Mouse (Mus musculus): ENCODE measurements around the gene Hsdl1.

The Hsdl1 gene

DNA sequence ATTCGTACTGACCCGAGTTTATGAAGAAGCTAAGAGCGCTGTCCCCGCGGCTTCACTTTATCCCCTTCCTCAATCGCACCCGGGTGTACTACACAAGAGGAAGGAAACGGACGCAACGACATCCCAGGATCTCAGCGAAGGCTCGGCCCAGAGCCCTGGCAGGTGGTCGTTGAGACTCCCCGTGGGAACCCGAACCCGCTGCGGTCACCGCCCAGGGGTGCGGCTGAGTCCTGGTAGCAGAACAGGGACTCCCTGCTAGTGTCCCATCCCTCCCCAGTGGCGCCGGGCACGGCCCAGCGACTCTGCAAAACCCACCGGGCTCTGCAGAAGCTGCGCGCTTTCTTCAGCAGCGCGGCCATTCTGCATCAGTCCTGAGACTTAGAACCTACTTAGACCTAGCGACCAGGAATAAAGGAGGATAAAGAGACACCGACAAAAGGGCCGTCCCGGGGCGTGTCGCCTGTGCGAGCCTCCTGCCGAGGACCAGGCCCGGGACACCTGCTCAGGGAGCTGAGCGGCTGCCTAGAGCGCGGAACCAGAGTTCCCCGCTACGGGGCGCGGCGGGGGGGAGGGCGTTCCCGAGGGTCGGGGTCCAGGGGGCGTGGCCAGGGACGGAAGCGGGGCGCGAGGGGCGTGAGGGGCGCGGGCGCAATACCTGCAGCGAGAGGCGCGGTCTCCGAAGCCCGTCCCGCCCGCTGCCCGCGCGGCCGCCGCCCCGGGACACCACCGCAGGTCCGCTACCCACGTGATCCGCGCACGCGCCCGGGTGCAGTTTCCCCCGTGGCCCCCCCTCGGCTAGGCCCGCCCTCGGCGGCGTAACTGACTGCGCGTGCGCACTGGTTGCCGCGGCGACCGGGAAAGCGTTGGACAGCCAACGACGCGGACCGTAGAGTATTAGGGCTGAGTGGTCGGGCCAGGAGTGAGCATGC lies at the start of gene Hsdl1, which contains the start of gene Dnaaf1:
TSS of gene Hsdl1 (minus strand) at position 747 of the 929 bp plus-strand sequence.
TSS of gene Dnaaf1 (plus strand) at position 799 of the 929 bp plus-strand sequence.
- peak; percentile 94 for DNase-seq

DNA sequence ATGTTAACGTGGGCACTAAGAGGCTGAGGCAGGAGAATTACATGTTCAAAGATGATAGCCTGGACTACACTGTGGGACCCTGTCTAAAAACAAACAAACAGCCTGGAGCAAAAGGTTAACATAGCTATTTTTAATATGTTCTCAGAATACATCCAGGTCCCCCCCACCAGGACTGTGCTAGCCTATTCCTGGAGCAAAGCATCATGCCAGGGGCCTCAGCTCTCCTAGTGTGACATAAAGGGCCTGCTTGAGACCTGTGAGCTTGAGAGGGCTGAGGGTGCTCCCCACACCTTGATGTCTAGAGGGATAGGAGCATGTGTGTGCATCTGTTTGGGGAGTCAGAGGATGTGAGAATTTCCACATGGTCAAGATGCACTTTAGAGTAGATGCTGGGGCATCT lies 48.8 kb upstream of the Hsdl1 start:
- DNase-seq = no peak

GRCm38 (mm10) chr8:119623061-119623460 lies 48.1 kb upstream of the Hsdl1 start:
- no peak for DNase-seq

DNA sequence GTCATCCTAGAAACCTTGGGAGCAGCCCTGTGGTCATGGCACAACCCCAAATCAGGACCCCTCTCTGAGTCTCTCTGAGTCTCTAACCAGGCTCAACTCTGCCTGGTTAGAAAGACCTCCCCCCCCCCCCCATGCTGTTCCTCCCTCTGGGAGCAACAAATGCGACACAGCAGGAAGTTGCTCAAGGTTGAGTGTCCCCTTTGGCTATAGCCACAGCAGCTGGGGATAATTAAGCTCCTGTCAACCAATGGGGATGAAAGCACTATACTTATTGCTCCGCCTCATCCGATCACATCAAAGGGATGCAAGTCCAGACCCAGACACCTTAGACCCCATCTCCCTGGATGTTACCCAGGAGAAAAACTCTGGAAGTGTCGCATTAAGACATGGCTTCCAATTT lies 47.6 kb upstream of the Hsdl1 start:
- DNase-seq = no peak

- DNase-seq = no peak
These were observed 46.0 kb upstream of the Hsdl1 start for GRCm38 (mm10) chr8:119620848-119621465.

DNA sequence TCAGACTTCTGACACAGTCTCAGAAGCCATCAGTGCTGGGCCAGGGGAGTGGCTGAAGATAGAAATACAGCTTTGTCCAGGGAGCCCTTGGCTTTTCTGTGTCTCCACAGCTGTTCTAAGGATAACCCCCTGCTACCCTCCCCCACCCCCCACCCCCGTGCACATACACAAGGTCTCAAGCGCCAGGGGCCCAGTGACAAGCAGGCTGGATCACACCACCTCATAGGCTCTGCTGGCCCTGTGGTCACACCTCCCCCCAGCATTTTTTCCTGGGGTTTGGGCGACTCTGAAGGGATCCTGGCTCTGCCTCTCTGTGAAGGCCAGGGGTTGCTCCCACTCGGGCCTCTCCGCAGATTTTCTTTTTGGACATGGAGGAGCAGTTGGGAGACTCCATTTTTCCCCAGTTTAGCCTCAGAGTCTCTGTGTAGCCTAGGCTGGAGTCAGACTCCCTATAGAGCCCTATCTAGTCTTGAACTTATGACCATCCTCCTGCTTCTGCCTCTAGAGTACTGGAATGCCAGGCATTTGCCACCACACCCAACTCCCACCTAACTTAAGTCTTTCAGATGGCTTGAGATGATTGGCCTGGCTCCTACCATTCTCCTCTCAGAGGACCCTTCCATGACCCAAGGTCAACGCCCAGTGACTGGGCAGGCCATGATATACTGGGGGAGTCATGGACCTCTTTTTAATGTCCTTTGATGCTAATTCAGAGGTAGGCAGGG lies 45.3 kb upstream of the Hsdl1 start:
- no peak for DNase-seq

DNA sequence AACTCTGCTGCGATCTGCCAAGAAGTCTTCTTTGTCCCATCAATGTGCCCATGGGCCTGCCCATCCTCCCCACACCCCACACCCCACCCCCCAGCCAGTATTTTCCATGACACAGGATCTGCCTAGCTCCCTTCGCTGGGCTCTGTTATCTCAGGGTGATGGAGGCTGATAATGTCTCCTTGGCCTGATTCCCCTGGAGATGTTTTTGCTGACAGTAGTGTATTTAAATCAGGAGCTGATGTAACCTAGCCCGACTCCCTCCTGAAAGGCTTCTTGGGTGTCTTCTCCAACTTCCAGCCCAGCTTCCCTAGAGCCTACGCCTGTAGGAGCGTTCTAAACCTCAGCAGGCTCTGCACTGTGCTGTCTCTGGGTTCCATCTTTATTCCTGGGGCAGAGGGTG lies 43.9 kb upstream of the Hsdl1 start:
- DNase-seq = no peak

DNA sequence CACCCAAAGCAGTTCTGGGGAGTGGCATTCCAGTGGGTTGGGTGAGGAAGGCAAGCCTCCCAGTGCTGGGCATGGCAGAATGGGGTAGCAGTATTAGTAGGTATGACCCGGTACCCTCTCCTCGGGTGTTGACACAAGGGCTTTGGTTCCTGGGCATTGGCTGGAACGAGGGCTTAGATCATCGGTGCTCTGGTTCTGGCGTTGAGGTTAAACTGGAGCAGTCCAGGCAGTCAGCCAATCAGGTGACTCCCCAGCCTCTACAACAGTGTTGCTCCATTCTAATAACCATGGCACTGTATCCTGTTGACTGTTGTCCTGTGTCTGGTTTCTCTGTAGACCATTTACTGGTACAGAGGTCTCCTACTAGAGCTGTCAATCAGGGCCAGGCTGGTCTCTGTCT lies 42.6 kb upstream of the Hsdl1 start:
- DNase-seq = no peak

GRCm38 (mm10) chr8:119616811-119617210 lies 41.8 kb upstream of the Hsdl1 start:
- DNase-seq = no peak

DNA sequence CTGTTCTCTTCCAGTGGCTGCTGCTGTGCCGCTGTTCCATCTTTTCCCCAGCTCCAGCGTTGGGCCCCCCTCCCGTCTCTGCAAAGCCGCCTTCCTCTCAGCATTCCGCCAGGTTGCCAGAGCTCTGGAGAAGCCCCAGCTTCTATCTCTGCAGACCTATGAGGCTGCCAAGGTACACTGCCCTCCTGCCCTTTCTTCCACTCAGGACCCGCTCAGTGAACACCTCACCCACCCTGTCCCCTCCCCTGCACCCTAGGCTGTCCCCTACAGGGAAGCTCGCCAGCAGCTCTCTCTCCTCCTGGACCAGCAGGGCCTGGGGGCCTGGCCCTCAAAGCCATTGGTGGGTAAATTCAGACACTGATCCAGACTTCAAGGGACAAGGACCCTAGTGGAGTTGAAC lies 41.4 kb upstream of the Hsdl1 start:
- no peak for DNase-seq

DNA sequence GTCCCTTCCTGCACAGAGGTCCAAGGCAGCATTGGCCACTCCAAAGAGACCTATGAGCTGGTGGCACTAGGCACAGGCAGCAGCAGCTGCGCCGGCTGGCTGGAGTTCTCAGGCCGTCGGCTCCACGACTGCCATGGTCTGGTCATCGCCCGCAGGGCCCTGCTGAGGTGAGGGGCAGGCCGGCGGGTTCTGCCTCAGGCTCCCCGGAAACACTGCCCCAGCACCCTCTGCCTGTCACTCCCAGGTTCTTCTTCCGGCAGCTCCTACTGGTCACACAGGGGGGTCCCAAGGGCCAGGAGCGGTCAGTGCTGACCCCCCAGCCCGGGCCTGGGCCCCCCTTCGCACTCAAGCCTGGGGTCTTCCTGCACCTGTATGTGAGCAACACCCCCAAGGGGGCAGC lies 40.1 kb upstream of the Hsdl1 start:
- no peak for DNase-seq

DNA sequence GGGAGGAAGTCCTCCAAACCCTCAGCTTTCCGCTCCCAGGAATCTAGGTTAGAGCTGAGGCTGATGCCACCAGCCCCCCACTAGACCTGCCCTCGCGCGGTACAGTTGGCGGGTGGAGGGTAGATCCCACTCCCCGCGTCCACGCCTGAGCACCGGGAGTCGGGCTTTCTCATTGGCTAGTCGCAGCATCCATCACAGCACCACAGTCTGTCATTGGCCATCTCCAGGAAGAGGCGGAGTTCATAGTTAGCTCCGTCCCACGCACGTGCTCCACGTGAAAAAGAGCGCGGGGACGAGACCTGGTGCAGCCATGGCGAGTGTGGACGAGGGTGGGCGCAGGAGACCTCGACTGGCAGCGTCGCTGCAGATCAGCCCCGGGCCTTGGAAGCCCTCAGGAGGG lies 37.5 kb upstream of the Hsdl1 start, which contains the start of gene Adad2:
TSS of gene Adad2 (plus strand) at position 277 of the 400 bp plus-strand sequence.
- no peak for DNase-seq

DNA sequence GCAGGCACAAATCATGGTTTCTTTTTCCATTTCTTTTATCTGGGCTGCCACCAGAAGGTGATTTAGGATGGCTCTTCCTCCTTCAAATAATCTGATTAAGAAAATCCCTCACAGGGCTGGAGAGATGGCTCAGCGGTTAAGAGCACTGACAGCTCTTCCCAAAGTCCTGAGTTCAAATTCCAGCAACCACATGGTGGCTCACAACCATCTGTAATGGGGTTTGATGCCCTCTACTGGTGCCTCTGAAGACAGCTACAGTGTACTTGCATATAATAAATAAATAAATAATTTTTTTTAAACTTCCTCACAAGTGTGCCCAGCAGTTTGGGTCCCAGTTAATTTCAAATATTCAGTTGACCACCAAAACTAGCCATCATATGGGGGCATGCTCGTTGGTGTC lies 31.2 kb upstream of the Hsdl1 start:
- DNase-seq = no peak

GRCm38 (mm10) chr8:119604996-119605395 lies 30.0 kb upstream of the Hsdl1 start, which contains the start of gene Taf1c:
TSS of gene Taf1c (minus strand) at chr8:119605222.
- peak; percentile 91 for DNase-seq

DNA sequence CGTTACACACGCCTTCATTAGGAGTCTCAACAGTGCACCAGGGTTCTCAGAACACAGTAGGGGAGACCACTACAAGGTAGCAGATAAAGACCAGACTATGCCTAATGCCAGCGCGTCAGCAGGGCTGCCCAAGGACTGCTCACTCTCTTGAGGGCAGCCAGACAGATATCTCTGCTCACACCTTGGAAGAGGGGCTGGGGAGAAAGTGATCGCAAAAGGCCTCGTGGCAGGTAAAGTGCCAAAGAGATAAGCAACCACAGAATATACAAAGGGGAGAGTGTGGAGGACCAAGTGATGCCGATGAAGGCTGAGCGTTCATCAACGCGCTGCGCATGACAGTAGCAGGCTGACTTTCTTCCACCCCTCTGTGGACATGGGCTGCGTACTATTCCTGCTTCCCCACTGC lies 29.4 kb upstream of the Hsdl1 start:
- DNase-seq = no peak

DNA sequence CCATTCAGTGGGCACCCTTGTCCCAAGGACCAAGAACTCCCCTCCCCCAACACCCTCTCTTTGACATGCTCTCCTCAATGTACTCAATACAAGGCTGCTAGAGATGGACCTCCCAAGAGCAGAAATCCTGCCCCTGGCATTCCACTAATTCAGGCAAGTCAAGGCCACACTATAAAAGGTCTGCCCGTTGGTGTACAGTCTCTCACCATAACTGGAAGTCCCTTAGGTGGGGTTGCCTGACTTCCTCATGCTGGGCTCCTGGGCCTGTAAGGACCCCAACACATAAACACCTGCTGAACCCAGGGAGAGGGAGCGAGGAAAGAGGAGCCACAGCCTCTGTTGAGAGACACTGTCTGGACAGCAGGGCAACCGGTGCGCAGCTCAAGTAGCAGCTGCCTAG lies 28.8 kb upstream of the Hsdl1 start:
- DNase-seq = no peak

DNA sequence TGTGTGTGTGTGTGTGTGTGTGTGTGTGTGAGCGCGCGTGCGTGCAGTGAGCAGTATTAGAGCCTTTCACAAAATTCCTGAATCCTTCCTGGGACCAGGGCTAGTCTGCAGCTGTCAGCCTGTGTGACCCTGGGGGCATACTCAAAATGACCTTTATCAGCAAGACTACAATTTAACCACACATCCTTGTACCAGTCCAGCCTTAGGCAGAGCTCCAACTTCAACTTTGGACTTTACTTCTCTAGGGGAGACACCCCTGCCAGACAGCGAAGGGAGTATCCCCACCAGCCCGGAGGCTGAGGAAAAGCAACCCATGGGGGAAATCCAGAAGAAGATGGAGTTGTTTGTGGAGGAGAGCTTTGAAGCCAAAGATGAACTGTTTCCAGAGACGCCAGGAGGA lies 16.5 kb upstream of the Hsdl1 start:
- DNase-seq = no peak

GRCm38 (mm10) chr8:119590348-119590747 lies 15.4 kb upstream of the Hsdl1 start:
- no peak for DNase-seq

- DNase-seq = no peak
These were observed 13.9 kb upstream of the Hsdl1 start for GRCm38 (mm10) chr8:119588844-119589243.

- DNase-seq = no peak
These were observed 13.3 kb upstream of the Hsdl1 start for GRCm38 (mm10) chr8:119588321-119588720.

DNA sequence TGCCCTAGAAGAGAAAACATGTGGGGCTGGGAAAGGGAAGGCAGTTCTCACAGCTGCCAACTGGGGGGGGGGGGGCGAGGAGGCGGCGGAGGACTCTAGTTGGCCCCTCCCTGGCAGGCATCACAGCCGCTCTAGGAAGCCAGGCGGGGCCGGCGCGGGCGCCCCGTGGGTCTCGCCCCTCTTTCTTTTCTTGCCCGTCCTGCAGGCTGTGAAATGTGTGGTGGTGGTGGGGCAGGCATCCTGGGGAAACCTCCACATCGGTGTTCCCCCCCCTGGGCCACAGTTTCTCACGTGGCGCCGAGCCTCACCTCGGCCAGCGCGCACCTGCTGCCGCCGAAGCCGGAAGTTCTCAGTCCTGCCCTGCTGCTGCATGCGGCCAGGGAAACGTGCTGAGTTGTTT lies 10.9 kb upstream of the Hsdl1 start:
- DNase-seq = no peak

GRCm38 (mm10) chr8:119580441-119581161 lies 5.6 kb upstream of the Hsdl1 start:
- DNase-seq = no peak

DNA sequence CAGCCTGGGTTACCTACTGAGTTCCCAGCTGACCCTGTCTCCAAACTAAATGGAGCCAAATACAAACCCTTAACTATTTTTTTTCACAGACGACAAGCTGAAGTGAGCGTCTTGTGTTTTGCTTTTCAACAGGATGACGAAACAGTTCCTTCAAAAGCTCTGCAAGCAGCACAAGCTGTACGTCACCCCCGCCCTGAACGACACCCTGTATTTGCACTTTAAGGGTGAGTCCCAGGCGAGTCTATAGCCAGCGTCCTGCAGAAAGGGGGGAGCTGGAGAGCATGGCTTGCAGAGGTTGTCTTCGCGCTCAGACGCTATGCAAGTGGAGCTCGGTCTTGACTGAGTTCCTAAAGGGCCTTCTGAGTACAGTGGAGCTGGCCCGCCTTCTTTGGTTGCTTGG lies 4.1 kb upstream of the Hsdl1 start:
- no peak for DNase-seq
